Mouse (Mus musculus) liver, embryonic 14.5 days (tissue): ENCODE measurements around the gene Veph1. TPM values are rescaled to one million over a fixed set of nuclear protein-coding genes. Genes with fewer than 3 reads are reported as not detected.

Experiments used
- ATAC-seq: fragments of 200-750 bp; cut with Nextera tagmentation; 2 replicates; pipeline ENCODE4 v1.8.0; 2017; ENCODE audit warnings: moderate number of reproducible peaks, mild to moderate bottlenecking, moderate library complexity; ENCODE audit not compliant: insufficient read depth
- DNase-seq, 3 experiments: peaks; one replicate each; pipeline ENCODE4 v3.0.0-alpha.2; 2012 to 2013; ENCODE audit warnings: low read depth in 3 of 3, low spot score in 3 of 3
- H3K27ac ChIP-seq: fragments of 300-500 bp; sonication (generic); 2 replicates; pipeline ENCODE4 v1.5.1; 2014; ENCODE audit warnings: moderate library complexity, mild to moderate bottlenecking, control low read depth, inconsistent platforms
- H3K27me3 ChIP-seq: fragments of 300-500 bp; sonication (generic); 2 replicates; pipeline ENCODE4 v1.6.1; 2014; ENCODE audit warnings: mild to moderate bottlenecking, low read length, moderate library complexity; ENCODE audit not compliant: control insufficient read depth, insufficient read depth
- H3K36me3 ChIP-seq: fragments of 300-500 bp; sonication (generic); replicated peaks from 2 replicates; pipeline ENCODE4 v1.6.1; 2014; ENCODE audit warnings: low read depth; ENCODE audit not compliant: control insufficient read depth, insufficient read depth
- H3K4me1 ChIP-seq, 2 experiments: fragments of 200-500 bp in 1 of 2; fragments of 300-500 bp in 1 of 2; sonication (generic) in 1 of 2; replicated peaks; 2 replicates each; pipeline ENCODE4 v1.6.1; 2012 to 2014; ENCODE audit warnings: antibody characterized with exemption in 1 of 2, inconsistent platforms in 1 of 2, low read length in 1 of 2; ENCODE audit not compliant: control insufficient read depth in 2 of 2, insufficient read depth in 2 of 2
- H3K4me2 ChIP-seq: fragments of 300-500 bp; sonication (generic); 2 replicates; pipeline ENCODE4 v1.6.1; 2014; ENCODE audit warnings: low read depth, mild to moderate bottlenecking, control low read depth, moderate library complexity
- H3K4me3 ChIP-seq, 2 experiments: fragments of 200-500 bp in 1 of 2; fragments of 300-500 bp in 1 of 2; sonication (generic) in 1 of 2; 2 replicates each; pipeline ENCODE4 v1.5.1; 2012 to 2014; ENCODE audit warnings: low read depth in 2 of 2, low read length in 2 of 2, mild to moderate bottlenecking in 2 of 2, control low read depth in 1 of 2, inconsistent platforms in 1 of 2, moderate library complexity in 1 of 2; ENCODE audit not compliant: insufficient read depth in 1 of 2
- H3K9ac ChIP-seq: fragments of 300-500 bp; sonication (generic); replicated peaks from 2 replicates; pipeline ENCODE4 v1.6.1; 2014; ENCODE audit warnings: mild to moderate bottlenecking, control low read depth, moderate library complexity
- H3K9me3 ChIP-seq: fragments of 300-500 bp; sonication (generic); 2 replicates; pipeline ENCODE4 v1.6.1; 2016; ENCODE audit warnings: low read length, mixed read lengths; ENCODE audit not compliant: control insufficient read depth
- CTCF ChIP-seq: IDR thresholded peaks from 2 replicates; pipeline ENCODE4 v1.5.1; 2016; ENCODE audit warnings: antibody characterized with exemption, low read depth, control low read depth
- EP300 ChIP-seq: IDR thresholded peaks from 2 replicates; pipeline ENCODE4 v1.6.1; 2016; ENCODE audit warnings: antibody characterized with exemption, low read depth
- WGBS: fragments of 180-500 bp; shearing (Covaris S2); extraction: QIAGEN DNeasy Blood & Tissue Kit; methylation state at CpG from one replicate; pipeline ENCODE4 v1.1.7; 2014; ENCODE audit not compliant: insufficient replicate concordance; 5-methylcytosine and 5-hydroxymethylcytosine counted together
- polyA plus RNA-seq, 2 experiments: library from polyadenylated mRNA; depleted of rRNA in 1 of 2; stranded (reverse) in 1 of 2; unstranded in 1 of 2; fragments of >200 nt; fragmentation: Nextera tagmentation in 1 of 2; extraction: Ambion mirVana in 1 of 2; gene quantifications; 2 replicates each; pipeline versions ENCODE4 v1.2.1 to v1.2.3; 2012 to 2014

The Veph1 gene
- polyA plus RNA-seq, 2 experiments: 0.01 to 0.06 TPM

- H3K9ac ChIP-seq: no peak overlapping the region
- no peak overlapping the region for H3K4me3 ChIP-seq
- no peaks in the 10 kb centered on the region for H3K4me1 ChIP-seq
- TF ChIP-seq EP300 (no peak), CTCF (no peak)
- H3K27me3 ChIP-seq: no peaks in the 10 kb centered on the region
- no peak overlapping the region for H3K27ac ChIP-seq
- ATAC-seq: no peak
- H3K4me2 ChIP-seq: no peak overlapping the region
- DNase-seq: no peak
- H3K36me3 ChIP-seq: no peaks in the 10 kb centered on the region
- 60% methylated on average over 4 of the region's 4 CpGs for WGBS
- H3K9me3 ChIP-seq: no peaks in the 10 kb centered on the region
Observed at GRCm38 (mm10) chr3:66208836-66209573, 87.6 kb downstream of the Veph1 start.

- Histone ChIP-seq H3K9me3 (no peaks in the 10 kb centered on the region), H3K36me3 (no peaks in the 10 kb centered on the region), H3K27ac (no peak overlapping the region), H3K9ac (no peak overlapping the region), H3K4me3 (no peak overlapping the region), H3K4me2 (no peak overlapping the region), H3K27me3 (no peaks in the 10 kb centered on the region), H3K4me1 (no peaks in the 10 kb centered on the region)
- no peak for DNase-seq
- 57% methylated on average over 3 of the region's 3 CpGs for WGBS
- ATAC-seq: no peak
- TF ChIP-seq EP300: no peak
- TF ChIP-seq CTCF: no peak
Observed at GRCm38 (mm10) chr3:66193910-66194562, 102.6 kb downstream of the Veph1 start.

GRCm38 (mm10) chr3:66179647-66180046, 117.0 kb downstream of the Veph1 start:
- no peak for TF ChIP-seq CTCF
- no peak for TF ChIP-seq EP300
- no peak for ATAC-seq
- DNase-seq: no peak
- H3K9me3 ChIP-seq: no peaks in the 10 kb centered on the region
- no peaks in the 10 kb centered on the region for H3K27me3 ChIP-seq
- WGBS: 52% methylated on average over 2 of the region's 2 CpGs
- H3K4me1 ChIP-seq: no peaks in the 10 kb centered on the region
- H3K4me3 ChIP-seq: no peak overlapping the region
- H3K9ac ChIP-seq: no peak overlapping the region
- H3K4me2 ChIP-seq: no peak overlapping the region
- no peak overlapping the region for H3K27ac ChIP-seq
- H3K36me3 ChIP-seq: no peaks in the 10 kb centered on the region

- ATAC-seq: no peak
Observed at GRCm38 (mm10) chr3:66172907-66173306, 123.7 kb downstream of the Veph1 start.

GRCm38 (mm10) chr3:66169873-66170538, 126.6 kb downstream of the Veph1 start:
- no peaks in the 10 kb centered on the region for H3K9me3 ChIP-seq
- H3K4me2 ChIP-seq: no peak overlapping the region
- H3K9ac ChIP-seq: no peak overlapping the region
- no peak overlapping the region for H3K27ac ChIP-seq
- WGBS: 49% methylated on average over 3 of the region's 3 CpGs
- TF ChIP-seq EP300 (no peak), CTCF (no peak)
- no peaks in the 10 kb centered on the region; a peak in 1 of 4 replicates for H3K4me1 ChIP-seq
- ATAC-seq: no peak
- H3K36me3 ChIP-seq: no peaks in the 10 kb centered on the region
- H3K4me3 ChIP-seq: no peak overlapping the region
- DNase-seq: no peak
- no peaks in the 10 kb centered on the region for H3K27me3 ChIP-seq

More at GRCm38 (mm10) chr3:66172907-66173306, 123.7 kb downstream of the Veph1 start:
- Histone ChIP-seq H3K27me3 (no peaks in the 10 kb centered on the region), H3K36me3 (no peaks in the 10 kb centered on the region), H3K4me1 (no peaks in the 10 kb centered on the region), H3K27ac (no peak overlapping the region), H3K9me3 (no peaks in the 10 kb centered on the region), H3K4me3 (no peak overlapping the region), H3K9ac (no peak overlapping the region), H3K4me2 (no peak overlapping the region)
- no peak for DNase-seq
- 58% methylated on average over 5 of the region's 5 CpGs for WGBS
- TF ChIP-seq CTCF (no peak), EP300 (no peak)
